Mouse (Mus musculus): ENCODE results near the gene Capn8. TPM values are rescaled to one million over a fixed set of nuclear protein-coding genes. Genes with fewer than 3 reads are reported as not detected.

Gene Capn8
- total RNA-seq, 4 experiments from 2014 or later = not detected

DNA sequence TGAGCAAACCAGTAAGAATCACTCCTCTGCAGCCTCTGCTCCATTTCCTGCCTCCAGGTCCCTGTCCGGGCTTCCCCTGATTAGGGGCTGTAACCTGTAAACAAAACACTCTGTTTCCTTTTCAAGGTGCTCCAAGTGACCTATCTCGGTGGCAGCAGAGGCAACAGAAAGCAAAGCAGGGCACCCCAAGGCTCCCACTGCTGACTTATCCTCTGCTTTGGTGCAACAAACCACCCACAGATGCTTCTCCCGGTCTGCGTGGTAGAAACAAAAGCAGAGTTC is 106.5 kb downstream of the Capn8 start:
- DNase-seq (ENCODE audit: low spot score in 2 of 2) = no peak

DNA sequence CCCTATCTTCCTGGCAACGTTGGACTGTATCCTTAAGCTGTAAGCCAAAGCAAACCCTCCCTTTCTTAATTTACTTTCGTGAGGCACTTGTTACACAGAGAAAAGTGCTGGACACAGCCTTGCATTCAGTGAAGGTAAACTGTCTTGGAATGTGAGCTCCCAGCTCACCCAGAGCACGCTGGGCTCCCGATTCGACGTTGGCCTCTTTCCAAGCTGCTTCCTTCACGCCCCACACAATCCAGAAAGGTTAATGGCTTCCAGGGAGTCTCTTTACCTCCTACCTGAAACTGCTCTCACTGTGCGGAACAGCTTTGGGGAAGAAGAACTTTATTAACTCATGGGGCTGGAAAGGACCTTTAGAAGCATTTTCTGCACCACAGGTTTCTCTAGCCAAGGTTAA is 110.5 kb downstream of the Capn8 start:
- DNase-seq (ENCODE audit: low spot score in 2 of 2) = no peak

DNA sequence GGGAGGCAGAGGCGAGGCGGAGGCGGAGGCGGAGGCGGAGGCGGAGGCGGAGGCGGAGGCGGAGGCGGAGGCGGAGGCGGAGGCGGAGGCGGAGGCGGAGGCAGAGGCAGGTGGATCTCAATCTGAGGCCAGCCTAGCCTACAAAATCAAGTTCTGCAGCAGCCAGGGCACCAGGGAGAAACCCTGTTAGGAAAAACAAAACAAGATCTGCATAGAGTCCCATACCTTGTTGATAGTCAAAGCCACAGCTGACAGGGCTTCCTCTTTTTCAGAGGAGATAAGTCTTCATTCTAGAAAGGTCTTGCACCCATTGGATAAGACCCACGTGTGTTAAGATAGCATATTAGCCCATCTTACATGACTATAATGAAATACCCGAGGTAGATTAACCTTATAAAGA is 113.3 kb downstream of the Capn8 start:
- no peak for DNase-seq (ENCODE audit: low spot score in 2 of 2)

DNA sequence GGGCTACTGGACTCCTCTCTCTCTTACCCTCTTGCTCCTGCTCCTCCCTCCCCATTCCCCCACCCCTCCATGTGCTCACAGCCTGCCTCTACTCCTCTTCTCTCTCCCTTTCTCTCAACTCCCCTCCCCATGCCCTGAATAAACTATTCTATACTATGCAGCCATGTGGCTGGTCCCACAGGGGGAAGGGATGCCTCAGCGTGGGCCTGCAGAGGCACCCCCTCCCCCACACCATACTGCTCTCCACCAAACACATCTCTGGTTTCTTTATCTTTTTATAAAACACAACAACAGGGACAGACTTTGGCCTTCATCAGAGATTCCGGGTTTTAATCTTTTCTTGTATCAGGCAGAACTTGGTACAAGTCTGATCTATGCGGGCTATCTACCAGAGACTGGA is 114.4 kb downstream of the Capn8 start:
- no peak for DNase-seq (ENCODE audit: low spot score in 2 of 2)

DNA sequence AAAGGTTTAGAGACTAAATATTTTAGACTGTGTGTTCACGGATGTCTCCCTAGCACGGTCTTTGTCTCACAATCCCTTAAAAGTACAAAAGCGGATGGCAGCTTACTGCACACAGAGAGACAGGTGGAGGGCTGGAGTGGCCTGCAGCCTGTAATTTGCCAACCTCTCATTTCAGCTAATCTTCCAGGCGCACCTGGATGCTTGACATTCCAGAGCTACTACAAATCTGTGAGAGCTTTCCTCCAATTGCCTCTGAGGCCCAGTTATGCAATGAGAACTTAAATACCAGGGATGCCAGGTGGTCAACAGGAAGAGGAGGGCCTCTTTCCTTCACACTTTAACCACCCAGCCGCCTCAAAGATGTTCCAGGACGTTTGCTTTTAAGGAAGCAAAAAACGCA is 114.8 kb downstream of the Capn8 start:
- no peak for DNase-seq (ENCODE audit: low spot score in 2 of 2)

Other genes with a start within 250 kb of the Capn8 start
- 10 to 100 TPM; 42.6 to 52.8 (median 49.5) TPM for gene Fbxo28, start 223.4 kb upstream of the Capn8 start, total RNA-seq (2022)
- 10 to 100 TPM; 29.3 to 34.7 (median 31.2) TPM for gene Trp53bp2, start 155.8 kb upstream of the Capn8 start, total RNA-seq (2022)
- 10 to 100 TPM; 68.8 to 72.9 (median 71.6) TPM for gene Capn2, start 47.4 kb upstream of the Capn8 start, total RNA-seq (2022)
- under 1 TPM in 3 of 4 experiments, not detected in 1; 0.18 to 0.25 (median 0.20) TPM for gene Ccdc185, start 184.2 kb downstream of the Capn8 start, total RNA-seq (2022)
- gene Susd4, start 198.9 kb downstream of the Capn8 start, total RNA-seq (2022) = 100 to 1,000 TPM; 116 to 129 (median 123) TPM